Mouse (Mus musculus): ENCODE data around the gene Clybl.

Gene Clybl

GRCm38 (mm10) chr14:122384447-122385237, 203.1 kb downstream of the Clybl start:
- DNase-seq (ENCODE audit: low spot score in 2 of 2), result no peak

GRCm38 (mm10) chr14:122385238-122385534, 203.7 kb downstream of the Clybl start:
- DNase-seq (ENCODE audit: low spot score in 2 of 2), result no peak

- DNase-seq (ENCODE audit: low spot score in 2 of 2), result no peak
Measured at GRCm38 (mm10) chr14:122385758-122386157, 204.3 kb downstream of the Clybl start.

DNA sequence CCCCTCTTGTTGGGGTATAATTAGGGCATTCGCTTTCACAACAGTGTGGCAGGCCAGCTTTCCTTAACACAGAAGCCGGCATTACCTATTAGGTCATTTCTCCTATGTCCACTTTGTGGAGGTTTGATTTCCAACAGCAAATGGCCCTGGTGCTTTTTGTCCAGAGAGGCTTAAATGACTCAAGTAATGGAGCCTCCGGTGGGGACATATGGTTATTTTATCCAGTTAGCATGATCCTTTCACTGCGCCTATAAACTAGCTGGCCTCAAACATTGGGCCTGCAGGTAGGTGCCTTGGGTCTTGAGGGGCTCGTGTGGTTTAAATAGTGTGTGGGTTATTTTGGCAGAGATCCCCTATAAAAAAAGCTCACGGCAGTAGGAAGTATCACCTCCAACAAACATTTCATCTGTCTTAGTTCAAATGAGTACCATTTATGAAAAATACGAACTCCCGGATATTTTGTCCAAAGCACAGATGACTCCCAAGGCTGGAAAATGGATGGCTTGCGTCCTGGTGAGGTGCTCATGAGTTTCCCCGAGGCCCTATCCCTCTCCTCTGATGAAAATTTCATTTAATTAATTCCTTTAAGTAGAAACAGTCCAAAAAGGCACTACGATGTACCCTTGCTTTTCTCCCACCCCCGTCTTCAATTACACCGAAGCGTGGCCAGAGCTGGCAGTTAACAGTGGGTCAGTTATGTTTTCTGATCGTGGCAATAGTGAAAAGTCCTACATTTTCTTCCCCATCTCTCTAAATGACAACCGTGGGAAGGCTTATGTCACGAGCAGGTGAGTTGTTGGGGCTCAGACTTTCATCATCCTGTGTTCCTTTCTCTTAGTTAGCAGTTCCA, 205.0 kb downstream of the Clybl start:
- no peak for DNase-seq (ENCODE audit: low spot score in 2 of 2)

- DNase-seq (ENCODE audit: low spot score in 2 of 2), result no peak
Measured at GRCm38 (mm10) chr14:122387781-122388180, 206.3 kb downstream of the Clybl start.

GRCm38 (mm10) chr14:122388431-122389031, 207.0 kb downstream of the Clybl start:
- no peak for DNase-seq (ENCODE audit: low spot score in 2 of 2)

DNA sequence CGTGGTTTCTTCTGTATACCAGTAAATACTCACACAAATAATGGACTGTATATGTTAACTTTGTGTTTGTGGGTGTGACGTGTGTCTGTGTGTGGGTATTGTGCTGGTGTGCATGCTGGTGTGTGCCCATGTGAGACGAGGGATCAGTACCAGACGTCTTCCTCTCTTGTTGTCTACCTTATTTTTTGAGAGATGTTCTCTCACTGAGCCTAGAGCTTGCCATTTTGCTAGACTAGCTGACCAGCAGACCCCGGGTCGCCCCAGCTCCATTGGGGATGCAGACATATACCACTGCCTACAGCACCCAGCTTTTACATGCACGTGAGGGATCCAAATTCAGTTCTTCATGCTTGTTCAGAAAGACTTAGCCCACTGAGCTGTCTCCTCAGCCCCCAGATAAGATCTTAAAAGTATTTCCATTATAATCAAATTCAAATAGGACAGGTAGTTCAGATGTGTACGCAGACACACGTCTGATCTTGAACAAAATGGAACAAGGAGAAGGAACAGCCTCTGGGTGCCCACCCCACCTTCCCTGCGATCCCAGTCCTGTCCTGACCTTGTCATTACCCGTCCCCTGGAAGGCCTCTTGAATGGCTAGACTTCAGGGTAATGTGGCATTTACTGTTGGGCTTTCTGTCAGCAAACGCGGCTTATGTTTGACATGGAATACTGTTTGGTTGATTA, 208.3 kb downstream of the Clybl start:
- no peak for DNase-seq (ENCODE audit: low spot score in 2 of 2)

DNA sequence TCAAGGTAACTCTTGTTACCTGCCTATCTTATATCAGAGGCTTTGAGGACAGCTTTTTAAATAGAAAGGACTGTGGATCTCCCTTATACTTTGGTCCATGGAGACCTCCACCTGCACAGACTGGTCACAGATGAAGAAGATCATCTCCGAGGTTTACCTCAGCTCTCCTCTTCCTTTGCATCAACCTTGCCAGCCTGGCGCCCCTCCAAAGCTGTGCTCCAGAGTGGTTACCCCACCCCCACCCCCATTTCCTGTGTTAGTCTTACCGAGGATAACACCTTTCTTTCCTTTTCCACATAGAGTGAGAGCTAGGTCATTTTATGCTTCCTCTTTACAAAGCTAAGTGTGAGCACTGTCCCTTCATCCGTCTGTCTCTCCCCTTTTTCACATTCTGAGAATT, 209.4 kb downstream of the Clybl start:
- DNase-seq (ENCODE audit: low spot score in 2 of 2), result no peak

DNA sequence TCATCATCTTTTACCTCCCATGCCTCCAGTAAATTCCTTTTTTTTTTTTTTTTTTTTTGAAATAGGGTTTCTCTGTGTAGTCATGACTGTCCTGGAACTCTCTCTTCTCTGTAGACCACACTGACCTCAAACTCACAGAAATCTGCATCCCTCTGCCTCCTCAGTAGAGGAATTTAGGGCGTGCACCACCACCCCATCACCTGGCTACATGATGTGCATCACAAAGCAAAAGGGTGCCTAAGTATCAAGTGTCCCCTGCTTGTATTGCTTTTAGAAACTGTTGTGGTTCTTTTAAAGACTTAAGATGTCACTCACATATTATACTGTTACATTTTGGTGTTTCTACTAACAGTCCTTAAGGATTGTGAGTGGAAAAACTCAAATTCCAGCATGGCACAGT, 211.6 kb downstream of the Clybl start:
- DNase-seq (ENCODE audit: low spot score in 2 of 2), result no peak

GRCm38 (mm10) chr14:122398676-122399075, 217.2 kb downstream of the Clybl start:
- DNase-seq (ENCODE audit: low spot score in 2 of 2), result no peak

DNA sequence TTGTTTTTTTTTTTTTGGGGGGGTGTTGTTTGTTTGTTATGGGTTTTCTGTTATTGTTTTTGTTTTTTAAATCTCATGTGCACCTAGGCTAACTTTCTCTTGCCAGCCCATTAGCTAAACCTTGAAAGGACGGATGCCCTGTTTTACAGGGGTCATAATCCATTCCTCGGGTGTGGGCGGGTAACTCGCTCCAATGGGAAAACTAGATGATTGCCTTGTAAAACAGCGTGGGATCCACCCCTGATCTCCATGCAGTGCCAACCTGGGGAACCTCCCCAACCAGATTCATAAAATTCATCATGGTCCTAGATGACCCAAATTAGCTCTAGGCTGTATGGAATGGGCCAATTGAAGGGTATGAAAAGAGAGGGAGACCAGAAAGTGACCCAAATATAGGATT, 218.4 kb downstream of the Clybl start:
- DNase-seq (ENCODE audit: low spot score in 2 of 2), result no peak

DNA sequence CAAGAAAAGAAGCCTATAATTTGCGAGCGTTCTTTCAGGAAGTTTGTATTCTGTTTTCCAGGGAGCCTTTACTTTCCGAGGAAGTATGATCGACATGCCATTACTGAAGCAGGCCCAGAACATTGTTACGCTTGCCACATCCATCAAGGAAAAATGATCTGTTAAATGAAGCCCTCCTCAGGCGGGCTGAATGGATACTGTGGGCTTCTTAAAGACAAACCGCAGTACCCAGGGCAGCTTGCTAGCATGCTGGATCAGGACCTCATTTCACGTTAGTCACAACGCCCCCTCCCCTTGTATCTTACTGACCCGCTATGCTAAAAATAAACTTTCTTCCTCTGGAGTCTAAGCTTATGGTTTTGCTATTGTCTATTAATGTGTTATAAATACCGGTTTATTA, 220.4 kb downstream of the Clybl start:
- DNase-seq (ENCODE audit: low spot score in 2 of 2), result no peak

- DNase-seq (ENCODE audit: low spot score in 2 of 2), result no peak
Measured at GRCm38 (mm10) chr14:122402716-122403258, 221.3 kb downstream of the Clybl start.

GRCm38 (mm10) chr14:122403422-122403940, 222.0 kb downstream of the Clybl start:
- no peak for DNase-seq (ENCODE audit: low spot score in 2 of 2)

DNA sequence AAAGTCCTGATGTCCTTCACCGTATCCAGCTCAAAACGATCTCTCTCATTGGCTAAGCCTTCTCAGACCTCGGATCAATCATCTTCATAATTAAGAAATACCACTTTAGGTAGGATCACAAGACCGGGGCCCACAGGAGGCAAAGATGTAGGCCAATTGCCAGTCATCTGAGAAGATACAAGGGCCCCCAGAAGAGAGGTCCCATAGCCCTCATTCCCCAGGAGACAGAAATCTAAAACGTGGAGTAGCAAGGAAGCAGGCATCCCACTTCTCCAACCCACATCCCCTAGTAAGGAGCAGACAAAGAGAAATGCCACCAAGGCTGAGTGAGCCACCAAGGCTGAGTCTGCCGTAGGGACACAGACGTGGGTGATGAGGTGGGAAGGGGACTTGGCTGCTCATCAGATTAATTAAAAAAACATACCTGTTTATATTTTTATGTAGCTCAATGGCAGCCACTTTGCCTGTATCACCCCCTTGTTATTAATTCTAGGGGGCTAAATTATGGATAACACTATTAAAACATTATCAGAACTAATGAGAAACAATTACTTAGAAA, 223.2 kb downstream of the Clybl start:
- no peak for DNase-seq (ENCODE audit: low spot score in 2 of 2)

DNA sequence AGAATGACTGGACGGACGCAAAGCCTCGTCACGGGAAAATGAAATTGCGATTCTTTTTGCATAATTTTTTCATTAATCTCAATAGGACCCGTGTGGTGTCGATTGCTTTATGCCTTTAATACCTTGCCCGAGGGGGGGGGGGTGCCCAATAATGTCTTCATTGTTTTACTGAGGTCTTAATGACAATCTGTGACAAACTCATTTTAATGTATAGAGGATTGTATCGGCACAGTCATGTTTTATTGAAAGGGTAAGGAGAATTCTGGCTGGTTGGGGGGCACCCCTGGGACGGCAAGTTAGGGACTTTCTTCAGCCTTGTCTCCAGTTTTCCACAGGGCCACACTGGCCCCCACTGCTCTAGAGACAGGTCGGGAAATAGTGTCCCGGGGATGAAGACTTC, 223.7 kb downstream of the Clybl start:
- DNase-seq (ENCODE audit: low spot score in 2 of 2), result no peak

GRCm38 (mm10) chr14:122405897-122406540, 224.5 kb downstream of the Clybl start:
- DNase-seq (ENCODE audit: low spot score in 2 of 2), result no peak

DNA sequence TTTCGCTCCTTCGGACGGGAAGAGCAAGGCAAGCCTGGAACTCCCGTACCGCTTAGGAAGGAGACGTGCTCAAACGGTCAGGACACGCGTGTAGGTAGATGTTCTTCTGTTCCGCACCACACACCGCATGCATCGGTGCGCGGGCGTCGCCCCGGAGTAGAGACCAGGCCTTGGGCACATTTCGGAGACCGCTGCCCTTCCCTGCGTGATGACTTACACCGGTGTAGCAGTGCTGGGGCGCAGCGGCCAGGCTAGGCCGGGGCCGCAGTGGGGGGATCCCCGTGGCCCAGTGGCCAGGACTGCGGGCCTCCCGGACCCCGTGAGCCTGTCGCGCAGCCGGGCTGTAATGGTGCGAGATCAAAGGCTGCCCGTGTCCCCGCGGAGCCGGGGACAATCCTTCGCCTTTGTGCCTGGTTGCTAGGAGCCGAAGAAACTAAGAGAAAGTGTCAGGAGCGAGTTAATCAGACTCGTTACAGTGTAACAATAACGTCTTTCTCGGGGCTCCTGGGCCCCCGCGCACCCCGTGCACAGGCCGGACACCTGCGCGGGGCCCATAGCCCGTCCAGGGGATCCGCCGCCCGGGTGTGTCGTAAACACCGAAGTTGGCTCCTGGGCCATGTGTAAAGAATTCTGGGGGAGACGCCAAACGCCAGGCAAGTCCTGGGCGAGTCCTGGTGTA, 225.2 kb downstream of the Clybl start:
- peak; percentile 3 to 11 for DNase-seq (ENCODE audit: low spot score in 2 of 2)

DNA sequence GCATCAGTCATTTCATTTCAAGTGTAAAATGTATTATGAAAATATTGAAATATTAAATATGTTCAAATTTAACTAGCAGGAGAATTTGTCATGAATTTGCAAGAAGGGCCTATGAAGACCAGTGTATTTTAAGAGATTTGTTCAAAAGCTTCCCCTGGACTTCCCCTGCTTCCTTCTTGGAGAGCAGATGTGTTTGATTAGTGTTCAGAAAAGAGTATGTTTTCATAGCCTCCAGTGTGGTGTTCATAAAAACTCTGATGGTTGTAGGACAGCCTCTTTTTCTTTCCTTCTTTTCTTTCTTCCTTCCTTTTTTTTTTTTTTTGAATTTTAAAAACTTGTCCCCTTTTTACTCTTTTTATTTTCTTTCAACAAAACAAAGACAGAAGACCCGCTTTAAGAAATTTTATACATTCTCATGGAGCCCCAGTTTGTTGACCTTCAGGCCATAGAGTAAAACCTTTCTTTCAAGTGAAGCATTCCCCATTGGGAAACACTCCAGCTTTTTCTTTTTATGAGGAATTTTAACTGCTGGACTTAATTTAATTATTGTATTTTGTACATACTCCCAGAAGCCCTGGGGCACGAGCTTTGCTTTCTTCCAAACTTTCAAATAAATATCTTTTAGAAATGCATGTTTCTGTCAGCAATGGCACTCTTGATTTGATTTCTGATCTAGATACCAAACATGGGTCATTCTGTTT, 231.5 kb downstream of the Clybl start:
- DNase-seq (ENCODE audit: low spot score in 2 of 2), result no peak

- DNase-seq (ENCODE audit: low spot score in 2 of 2), result no peak
Measured at GRCm38 (mm10) chr14:122413542-122413928, 232.0 kb downstream of the Clybl start.

Data from right cerebral cortex, postnatal 36 days (tissue).